Mouse (Mus musculus) megakaryocyte, adult 5-6 weeks (primary cell): ENCODE data around the gene Rtraf. TPM values are rescaled to one million over a fixed set of nuclear protein-coding genes. Genes with fewer than 3 reads are reported as not detected.
"Not testable (repeated sequence)": the region's sequence is repeated elsewhere in the genome, so short reads cannot be mapped to it uniquely, and the experiment has no call there.

ENCODE experiments used
- ATAC-seq: 2 replicates; pipeline ENCODE4 v1.8.0; 2016; ENCODE audit warnings: mild to moderate bottlenecking, inconsistent platforms; ENCODE audit not compliant: poor library complexity, severe bottlenecking
- total RNA-seq, 2 experiments: library from RNA; stranded (forward) in 1 of 2; stranded (reverse) in 1 of 2; fragments of 153-499, 151-499 nt in 1 of 2; fragments of 221-1000, 200-1000 nt in 1 of 2; gene quantifications; 2 replicates each; pipeline versions ENCODE4 v1.2.3 to v1.2.4; 2015 to 2017

Gene Rtraf
- total RNA-seq (2015) (128 and 137 TPM in 2 replicates), total RNA-seq (2017) (102 and 108 TPM in 2 replicates)

DNA sequence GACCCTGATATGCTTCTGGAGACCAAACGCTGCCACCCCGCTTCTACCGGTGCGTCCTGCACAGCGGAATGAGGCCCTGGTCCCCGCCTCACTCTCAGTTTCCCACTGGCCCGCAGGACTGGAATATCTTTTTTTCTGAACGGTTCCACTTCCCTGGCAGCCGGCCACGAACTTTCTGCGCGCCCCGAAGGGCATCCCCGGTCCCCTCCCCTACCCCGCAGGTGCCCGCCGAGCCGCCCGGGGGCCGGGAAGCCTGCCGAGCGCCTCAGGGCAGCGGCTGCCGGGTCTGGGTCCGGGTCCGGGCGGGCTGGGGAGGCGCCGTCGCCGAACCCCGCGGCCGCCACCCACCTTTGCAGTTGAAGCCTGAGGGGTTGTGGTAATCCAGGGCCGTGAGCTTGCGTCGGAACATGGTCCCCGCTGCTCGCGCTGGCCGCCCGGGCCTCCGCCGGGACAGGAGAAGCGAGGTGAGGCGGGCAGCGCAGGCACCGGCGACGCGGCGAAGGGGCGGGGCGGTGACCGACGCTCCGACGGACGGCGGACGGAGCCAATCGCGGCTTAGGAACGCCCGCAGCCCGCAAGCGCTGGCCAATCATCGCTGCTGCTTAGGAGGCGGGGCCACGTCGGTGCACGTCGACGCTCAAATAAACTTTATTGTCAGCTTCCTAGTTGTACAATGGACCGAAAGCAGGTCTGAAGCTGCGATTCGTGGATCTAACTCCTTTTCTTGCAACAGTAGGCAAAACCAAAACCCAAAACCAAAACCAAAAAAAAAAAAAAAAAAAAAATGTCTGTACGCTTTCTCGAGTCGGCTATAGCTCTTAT lies at the start of gene Rtraf:
Gene Rtraf (minus strand): TSS at position 504 of the 822 bp plus-strand sequence.
- ATAC-seq: peak; percentile 100

- ATAC-seq: no peak
Observed at GRCm38 (mm10) chr14:19867286-19867935, 43.8 kb upstream of the Rtraf start.

DNA sequence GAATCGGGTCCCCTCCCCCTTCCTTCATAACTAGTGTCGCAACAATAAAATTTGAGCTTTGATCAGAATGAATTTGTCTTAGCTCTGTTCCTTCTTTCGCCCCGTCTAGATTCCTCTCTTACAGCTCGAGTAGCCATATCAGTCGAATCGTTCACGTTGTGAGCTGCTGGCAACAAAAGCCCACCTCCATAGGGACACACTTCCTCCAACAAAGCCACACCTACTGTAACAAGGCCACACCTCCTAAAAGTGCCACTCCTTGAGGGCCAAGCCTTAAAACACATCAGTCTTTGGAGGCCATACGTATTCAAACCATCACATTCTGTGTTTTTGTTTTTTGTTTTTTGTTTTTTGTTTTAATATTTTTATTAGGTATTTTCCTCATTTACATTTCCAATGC lies 41.5 kb upstream of the Rtraf start:
- ATAC-seq: not testable (repeated sequence)

DNA sequence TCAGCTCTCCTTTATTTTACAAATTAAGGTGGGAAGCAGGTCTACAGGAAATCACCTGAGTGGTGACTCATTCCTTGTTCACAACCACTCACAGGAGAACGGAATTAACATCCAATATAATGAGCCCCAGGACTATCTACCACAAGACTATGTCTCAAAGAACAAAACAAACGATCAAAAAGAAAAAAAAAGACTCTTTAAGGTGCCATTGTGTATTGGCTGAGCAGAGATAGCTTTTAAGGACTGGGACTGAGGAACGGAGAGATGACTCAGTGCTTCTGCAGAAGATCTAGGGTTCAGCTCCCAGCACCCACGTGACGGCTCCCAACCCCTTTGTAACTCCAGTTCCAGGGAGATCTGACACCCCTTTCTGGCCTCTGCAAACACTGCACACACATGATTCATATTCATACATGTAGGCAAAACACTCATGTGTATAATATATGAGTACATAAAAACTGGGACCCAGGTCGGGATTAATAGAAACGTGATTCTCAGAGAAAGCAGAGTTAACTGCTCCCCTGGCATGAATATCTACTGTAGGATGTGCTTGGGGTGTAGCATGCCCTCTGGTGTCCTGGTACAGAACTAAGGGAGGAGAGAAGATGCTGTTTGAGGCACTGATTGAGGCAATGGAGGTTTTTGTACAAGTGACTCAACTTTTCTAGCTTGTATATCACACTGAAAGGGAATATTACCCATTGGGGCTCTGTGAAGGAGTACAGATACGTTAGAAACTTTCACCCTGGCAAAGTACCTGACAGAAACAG lies 37.9 kb upstream of the Rtraf start:
- no peak for ATAC-seq

DNA sequence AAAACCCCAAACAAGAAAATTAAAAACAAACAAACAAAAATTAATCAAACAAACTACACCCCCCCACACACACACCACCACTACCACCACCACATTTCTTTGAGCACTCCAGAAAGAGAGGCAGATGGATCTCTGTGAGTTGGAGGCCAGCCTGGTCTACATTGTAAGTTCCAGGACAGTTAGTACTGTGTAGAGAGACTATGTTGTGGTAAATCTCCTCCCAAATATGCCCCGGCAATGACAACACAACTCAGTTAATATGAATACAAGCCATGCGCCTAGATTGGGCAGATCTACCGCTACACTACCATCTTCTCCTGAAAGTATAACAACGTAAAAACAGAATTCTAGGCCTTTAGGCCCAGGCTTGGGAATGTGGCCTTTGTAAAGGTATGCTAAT lies 36.7 kb upstream of the Rtraf start:
- ATAC-seq: no peak

- ATAC-seq: no peak
Observed at GRCm38 (mm10) chr14:19858808-19859776, 35.5 kb upstream of the Rtraf start.

DNA sequence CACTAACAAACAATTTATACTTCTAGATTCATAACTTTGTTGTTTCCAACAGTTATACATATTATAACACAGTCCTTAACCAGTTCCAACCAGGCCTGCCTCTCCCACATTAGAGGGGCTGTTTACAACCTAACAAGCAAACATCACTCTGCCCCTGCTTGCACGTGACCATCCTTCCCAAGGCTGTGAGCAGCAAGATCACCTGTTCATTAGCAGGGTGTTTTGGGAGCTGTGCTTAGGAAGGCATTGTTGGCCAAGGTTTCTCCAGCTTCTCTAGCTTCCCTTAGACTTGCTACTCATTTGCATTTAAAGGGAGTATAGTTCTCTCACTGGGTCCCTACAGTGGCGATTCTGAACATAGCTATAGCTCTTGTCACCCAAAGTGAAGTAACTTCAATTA lies 34.7 kb upstream of the Rtraf start:
- no peak for ATAC-seq

DNA sequence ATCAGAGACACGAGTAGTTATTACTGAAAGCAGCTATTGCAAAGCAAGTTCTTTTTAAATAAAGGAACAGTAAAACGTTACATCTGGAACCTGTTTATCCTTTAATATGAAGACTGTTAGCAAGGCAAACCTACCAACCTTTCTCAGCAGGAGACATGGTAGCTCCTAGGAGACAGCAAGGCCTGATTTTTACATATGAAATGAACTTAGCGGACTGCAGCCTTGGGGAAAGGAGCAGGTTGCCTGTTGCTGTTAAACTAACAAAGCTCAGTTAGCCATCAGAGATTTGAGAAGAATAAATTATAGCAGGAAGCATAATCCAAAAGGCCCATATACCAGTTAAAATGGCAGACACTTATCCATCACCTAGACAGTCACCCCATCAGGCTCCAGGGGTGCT lies 29.8 kb upstream of the Rtraf start:
- ATAC-seq: no peak

GRCm38 (mm10) chr14:19839600-19840332 lies 16.1 kb upstream of the Rtraf start:
- ATAC-seq: peak; percentile 81

DNA sequence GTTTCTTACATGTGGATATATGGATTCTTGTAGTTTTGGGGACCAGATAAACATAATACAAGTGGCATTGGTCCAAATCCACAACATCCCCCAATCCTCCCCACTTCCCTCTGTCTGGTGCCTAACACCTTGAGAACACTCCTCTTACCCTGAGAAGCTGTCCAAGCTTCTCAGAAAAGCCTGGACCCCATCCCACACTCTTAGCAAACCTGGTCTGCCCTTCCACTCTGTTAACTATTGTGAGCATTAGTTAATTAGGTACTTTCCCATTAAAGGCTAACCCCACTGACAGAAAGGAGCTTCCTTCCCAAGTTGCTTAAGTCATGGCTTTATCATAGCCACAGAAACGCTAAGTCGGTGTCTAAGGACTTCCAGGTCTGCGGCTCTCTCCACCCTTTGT lies 12.7 kb upstream of the Rtraf start:
- ATAC-seq: no peak

DNA sequence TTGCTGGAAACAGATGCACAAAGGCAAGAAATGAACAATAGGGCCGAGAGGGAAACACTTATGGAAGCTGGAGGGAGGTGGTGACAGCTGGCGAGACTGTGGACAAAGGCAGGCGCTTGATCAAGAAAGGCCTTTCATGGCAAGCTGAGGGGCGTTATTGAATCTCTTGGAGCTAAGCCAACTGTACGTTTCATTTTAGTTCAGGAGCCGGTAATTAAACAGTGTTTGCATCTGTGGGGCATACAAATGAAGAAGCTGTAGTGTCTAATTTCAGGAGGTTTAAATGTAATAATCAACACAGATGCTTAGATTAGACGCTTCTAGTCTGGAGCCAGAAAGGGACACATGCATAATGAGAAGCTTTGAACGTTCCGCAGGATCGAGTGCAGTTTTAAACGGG lies 1.9 kb upstream of the Rtraf start:
- ATAC-seq: no peak

- no peak for ATAC-seq
Observed at GRCm38 (mm10) chr14:19821686-19822085, 1.9 kb downstream of the Rtraf start.

DNA sequence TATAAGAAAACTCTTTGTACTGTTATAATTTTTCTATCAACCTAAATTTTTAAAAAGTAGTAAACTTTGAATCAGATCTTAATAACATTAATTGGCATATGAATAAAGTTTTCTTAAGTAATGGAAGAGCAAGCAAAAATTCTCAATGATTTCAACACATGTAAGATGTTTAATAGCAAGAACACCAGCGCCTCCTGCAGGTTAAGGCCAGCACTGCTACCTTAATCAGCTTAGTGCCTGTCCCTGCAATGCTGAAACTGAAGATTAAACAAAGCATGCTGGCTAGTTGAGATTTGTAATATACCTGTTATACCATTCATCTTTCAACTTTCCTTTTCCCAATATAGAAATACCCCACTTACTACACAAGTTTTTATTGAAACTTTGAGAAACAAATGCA lies 5.7 kb downstream of the Rtraf start:
- peak; percentile 82 for ATAC-seq

GRCm38 (mm10) chr14:19813061-19813460 lies 10.6 kb downstream of the Rtraf start:
- ATAC-seq: no peak

DNA sequence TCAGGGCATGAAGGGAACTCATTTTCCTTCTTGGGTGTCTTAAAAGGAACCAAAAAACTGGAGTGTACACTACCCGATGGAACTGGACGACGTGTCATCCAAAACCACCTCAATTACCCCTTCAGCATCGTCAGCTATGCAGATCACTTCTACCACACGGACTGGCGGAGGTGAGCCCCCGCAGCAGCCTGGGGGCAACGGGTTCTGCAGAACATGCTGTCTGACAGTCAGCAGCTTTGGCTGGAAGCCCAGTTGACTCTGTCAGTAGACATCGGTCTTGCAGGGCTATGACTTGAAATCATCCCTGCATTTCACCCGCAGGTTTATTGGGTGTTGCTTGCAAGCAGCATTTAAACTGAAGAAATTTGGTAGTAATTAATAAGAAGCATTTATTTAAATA lies 13.7 kb downstream of the Rtraf start:
- no peak for ATAC-seq

- no peak for ATAC-seq
Observed at GRCm38 (mm10) chr14:19807858-19808257, 15.8 kb downstream of the Rtraf start.

- no peak for ATAC-seq
Observed at GRCm38 (mm10) chr14:19807339-19807738, 16.3 kb downstream of the Rtraf start.

GRCm38 (mm10) chr14:19803623-19804022 lies 20.0 kb downstream of the Rtraf start:
- no peak for ATAC-seq

GRCm38 (mm10) chr14:19803222-19803621 lies 20.4 kb downstream of the Rtraf start:
- ATAC-seq: peak; percentile 35; the same call in 1 of the 2 replicates
